ENCODE assay signal across 16 mouse cellular contexts in the genomic region with DNA sequence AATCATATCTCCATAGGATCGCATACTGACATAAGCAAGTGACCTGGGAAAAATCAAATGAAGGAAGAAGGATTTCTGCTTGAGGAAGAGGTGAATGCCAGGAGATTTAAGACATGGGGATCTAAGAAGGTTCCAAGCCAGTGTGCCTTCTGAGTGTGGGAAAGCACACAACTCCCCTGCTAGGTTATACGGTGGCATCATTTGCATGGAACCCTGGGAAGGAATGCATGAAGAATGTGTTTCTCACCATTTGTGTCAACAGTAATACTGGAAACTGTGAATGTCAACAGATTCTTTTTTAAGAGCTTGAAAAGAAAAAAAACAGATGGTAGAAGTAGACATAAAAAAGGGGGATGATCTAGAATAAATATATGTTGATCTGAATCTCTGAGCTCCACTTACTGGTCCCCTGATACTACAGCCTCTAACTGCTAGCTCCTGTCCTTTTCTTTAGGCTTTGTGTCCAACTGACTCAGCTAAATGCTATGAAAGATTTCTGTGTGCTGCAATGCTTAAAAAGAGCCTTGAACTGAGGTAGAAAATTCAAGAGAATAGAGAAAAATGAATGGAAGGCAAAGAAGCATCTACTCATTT.
"Had no signal": no experiment of that assay in that cellular context is flagged by ENCODE, and none has a peak within 500 bp of the region (broad histone marks: within the 10 kb centered on the region; RNA-seq: fewer than 3 reads in every experiment).

No protein-coding gene starts in this region.

- H3K4me3 ChIP-seq: midbrain, embryonic 10.5 days; midbrain, embryonic 12.5 days; myocyte; neural tube, embryonic 13.5 days; neural tube, embryonic 15.5 days; stomach, embryonic 15.5 days had no signal

- DNase-seq: lung, adult 18-20 months; lung, embryonic 14.5 days; lung, postnatal 10 days; lung, postnatal 4 days; midbrain, embryonic 14.5 days; right cerebral cortex, postnatal 14 days; thymus, adult 18-20 months; thymus, postnatal 25 days; thymus, postnatal 4 days had no signal

- H3K4me1 ChIP-seq: midbrain, embryonic 10.5 days; midbrain, embryonic 12.5 days; neural tube, embryonic 13.5 days; neural tube, embryonic 15.5 days; stomach, embryonic 15.5 days had no signal

- H3K9me3 ChIP-seq: midbrain, embryonic 10.5 days; midbrain, embryonic 12.5 days; neural tube, embryonic 13.5 days; neural tube, embryonic 15.5 days; stomach, embryonic 15.5 days had no signal

- H3K27me3 ChIP-seq: neural tube, embryonic 13.5 days; neural tube, embryonic 15.5 days; stomach, embryonic 15.5 days had no signal

- H3K36me3 ChIP-seq: midbrain, embryonic 10.5 days; midbrain, embryonic 12.5 days; neural tube, embryonic 13.5 days; neural tube, embryonic 15.5 days; stomach, embryonic 15.5 days had no signal

- H3K27ac ChIP-seq: midbrain, embryonic 10.5 days; midbrain, embryonic 12.5 days; neural tube, embryonic 13.5 days; neural tube, embryonic 15.5 days; stomach, embryonic 15.5 days; stomach, postnatal 0 days had no signal
